Mouse (Mus musculus): ENCODE results near the gene Usp17la.
"Not testable (repeated sequence)": the region's sequence is repeated elsewhere in the genome, so short reads cannot be mapped to it uniquely, and the experiment has no call there.

The Usp17la gene

GRCm38 (mm10) chr7:104856709-104857108, at the start of gene Usp17la:
Usp17la (plus strand) TSS chr7:104857009.
- DNase-seq: not testable (repeated sequence)

GRCm38 (mm10) chr7:104810335-104810734, 46.5 kb upstream of the Usp17la start:
- not testable (repeated sequence) for DNase-seq

- no peak for DNase-seq
Measured at GRCm38 (mm10) chr7:104842503-104842902, 14.3 kb upstream of the Usp17la start, which contains the start of gene Usp17lb. Usp17lb (minus strand) TSS chr7:104842603.

- DNase-seq: no peak
Measured at GRCm38 (mm10) chr7:104843731-104844287, 13.0 kb upstream of the Usp17la start.

- not testable (repeated sequence) for DNase-seq
Measured at GRCm38 (mm10) chr7:104851546-104851945, 5.3 kb upstream of the Usp17la start.

GRCm38 (mm10) chr7:104855248-104855750, 1.5 kb upstream of the Usp17la start:
- DNase-seq: no peak

- DNase-seq: no peak
Measured at GRCm38 (mm10) chr7:104857683-104858082, 874 bp downstream of the Usp17la start.

- DNase-seq: no peak
Measured at GRCm38 (mm10) chr7:104861381-104861780, 4.6 kb downstream of the Usp17la start.

GRCm38 (mm10) chr7:104877731-104878130, 20.9 kb downstream of the Usp17la start, which contains the start of gene Olfr665:
Olfr665 (plus strand) TSS chr7:104878031.
- DNase-seq: no peak

- DNase-seq: no peak
Measured at GRCm38 (mm10) chr7:104895852-104896251, 39.0 kb downstream of the Usp17la start, which contains the start of gene Olfr666. Olfr666 (minus strand) TSS chr7:104895952.

All from B cell, adult 2 months (primary cell).